Mouse (Mus musculus) frontal cortex, postnatal 25 days (tissue): ENCODE data around the gene F10.
"Not testable (repeated sequence)": the region's sequence is repeated elsewhere in the genome, so short reads cannot be mapped to it uniquely, and the experiment has no call there.

Source experiments
- DNase-seq, 2 experiments: peaks; one replicate each; pipeline ENCODE4 v3.0.0; 2022; ENCODE audit warnings: low spot score in 2 of 2

Gene F10

DNA sequence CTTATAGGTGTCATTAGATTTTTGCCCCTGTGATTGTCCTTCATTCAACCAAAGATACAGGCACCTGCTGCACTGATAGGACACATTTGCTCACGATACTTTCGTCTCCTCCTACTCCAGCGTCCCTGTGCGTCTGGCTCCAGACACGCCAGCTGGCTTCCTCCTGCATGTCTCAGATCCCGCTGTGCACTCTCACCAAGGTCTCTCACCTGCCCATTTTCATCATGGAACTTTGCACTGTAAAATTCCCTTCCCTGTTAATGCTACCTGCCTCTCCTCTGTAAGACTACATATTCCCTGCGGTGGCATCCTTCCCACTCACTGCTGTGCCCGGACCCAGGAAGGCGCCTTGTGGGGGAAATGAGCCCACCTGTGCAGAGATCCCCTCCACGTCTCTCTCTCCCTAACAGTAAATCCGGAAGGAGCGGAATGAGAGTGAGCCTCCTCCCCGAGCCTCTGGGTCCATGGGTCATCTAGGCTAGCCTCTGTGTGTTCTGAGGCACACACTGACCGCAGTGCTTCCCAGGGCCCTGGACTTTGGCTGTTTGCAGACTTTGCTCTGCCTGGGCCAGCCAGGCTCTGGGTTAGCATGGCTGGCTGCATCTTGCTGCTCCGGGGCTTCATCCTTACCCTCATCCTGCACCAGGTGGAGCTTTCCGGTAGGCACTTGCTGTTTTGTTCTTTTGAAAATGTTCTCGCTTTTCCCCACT lies 23.5 kb downstream of the F10 start, which contains the start of gene Proz:
Gene Proz, plus strand, starts transcription at position 474 of the 710 bp plus-strand sequence.
- DNase-seq = no peak

GRCm38 (mm10) chr8:13063112-13063511 lies 26.0 kb downstream of the F10 start:
- no peak for DNase-seq

DNA sequence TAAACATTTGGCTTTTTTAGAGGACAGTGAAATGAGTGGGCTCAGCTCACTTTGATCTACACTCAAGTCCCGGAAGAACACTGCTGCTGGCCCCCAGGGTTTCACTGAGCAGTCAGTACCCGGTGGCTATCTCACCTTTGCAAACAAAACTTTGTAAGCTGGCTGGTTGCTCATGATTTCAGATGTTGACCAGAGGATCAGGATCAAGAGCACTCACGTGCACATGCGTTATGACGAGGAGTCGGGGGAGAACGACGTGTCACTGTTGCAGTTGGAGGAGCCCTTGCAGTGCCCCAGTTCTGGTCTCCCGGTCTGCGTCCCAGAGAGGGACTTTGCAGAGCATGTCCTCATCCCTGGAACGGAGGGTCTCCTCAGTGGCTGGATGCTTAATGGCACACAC lies 36.1 kb downstream of the F10 start:
- DNase-seq = no peak

GRCm38 (mm10) chr8:13075044-13075443 lies 37.9 kb downstream of the F10 start:
- no peak for DNase-seq

- not testable (repeated sequence) for DNase-seq
These were observed 38.5 kb downstream of the F10 start for GRCm38 (mm10) chr8:13075579-13075978.

GRCm38 (mm10) chr8:13077542-13077941 lies 40.4 kb downstream of the F10 start:
- no peak for DNase-seq

DNA sequence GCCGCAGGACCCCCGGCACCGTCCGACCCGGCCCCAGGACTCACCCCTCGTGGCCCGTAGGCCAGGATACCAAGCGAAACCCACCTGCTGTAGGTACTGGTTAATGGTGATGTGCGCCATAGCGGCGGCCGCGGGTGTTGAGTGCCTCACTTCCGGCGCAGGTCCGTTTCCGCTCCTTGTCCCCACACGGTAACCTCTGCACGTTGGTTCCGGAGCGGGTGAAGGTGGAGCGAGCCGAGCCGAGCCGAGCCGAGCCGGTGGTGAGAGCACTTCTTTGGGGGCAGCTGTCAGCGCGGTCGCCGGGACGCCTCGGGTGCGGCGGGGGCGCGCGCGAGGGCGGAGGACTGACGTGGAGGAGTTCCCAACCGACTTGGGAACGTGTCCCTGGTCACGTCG lies 67.6 kb downstream of the F10 start:
- peak; percentile 93 to 94 for DNase-seq

GRCm38 (mm10) chr8:13105087-13105881 lies 68.2 kb downstream of the F10 start, which contains the start of the genes Pcid2 and Cul4a:
Gene Pcid2 (minus strand): TSS chr8:13105459.
Gene Cul4a (plus strand): TSS chr8:13105621.
- peak; percentile 93 to 94 for DNase-seq

DNA sequence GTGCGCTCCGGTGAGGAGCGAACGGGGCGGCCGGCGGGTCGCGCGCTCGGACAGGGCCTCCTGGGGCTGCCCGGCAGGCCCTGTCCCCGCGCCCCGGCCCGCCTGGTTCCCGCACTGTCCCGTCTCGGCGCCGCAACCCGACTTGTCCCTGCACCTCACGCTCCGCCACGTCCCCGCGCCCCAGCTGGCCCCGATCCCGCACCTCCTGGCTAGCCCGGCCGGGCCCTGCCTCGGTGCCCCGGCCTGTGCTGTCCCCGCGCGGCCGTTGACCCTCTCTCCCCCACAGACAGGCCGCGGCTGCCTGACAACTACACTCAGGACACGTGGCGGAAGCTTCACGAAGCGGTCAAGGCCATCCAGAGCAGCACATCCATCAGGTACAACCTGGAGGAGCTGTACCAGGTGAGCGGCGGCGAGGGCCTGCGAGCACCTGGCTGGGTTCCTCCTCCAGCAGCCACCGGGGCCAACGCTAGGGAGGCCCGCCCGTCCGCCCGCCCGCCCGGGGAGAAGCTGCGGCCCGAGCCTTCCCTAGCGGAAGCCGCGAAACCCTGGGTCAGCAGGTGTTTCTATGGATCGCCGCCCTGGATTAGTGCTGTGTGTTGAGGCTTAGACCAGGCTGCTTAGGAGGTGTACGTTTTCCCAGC lies 68.9 kb downstream of the F10 start:
- DNase-seq = peak; percentile 9 to 26
